Mouse (Mus musculus): ENCODE measurements around the gene Fbxl14.
A peak's percentile ranks its signal among the peaks of the same experiment; 100 is the strongest.

Fbxl14 gene

GRCm38 (mm10) chr6:119470777-119471176 is 8.7 kb upstream of the Fbxl14 start:
- DNase-seq = no peak

GRCm38 (mm10) chr6:119472135-119472534 is 7.3 kb upstream of the Fbxl14 start:
- DNase-seq = peak; percentile 83 to 88

- DNase-seq = no peak
Measured at GRCm38 (mm10) chr6:119472705-119473104, 6.8 kb upstream of the Fbxl14 start.

GRCm38 (mm10) chr6:119473446-119473845 is 6.0 kb upstream of the Fbxl14 start:
- no peak for DNase-seq

- no peak for DNase-seq
Measured at GRCm38 (mm10) chr6:119473992-119474391, 5.5 kb upstream of the Fbxl14 start.

GRCm38 (mm10) chr6:119475988-119476387 is 3.5 kb upstream of the Fbxl14 start:
- DNase-seq = no peak

- DNase-seq = no peak
Measured at GRCm38 (mm10) chr6:119477686-119478310, 1.7 kb upstream of the Fbxl14 start.

GRCm38 (mm10) chr6:119478560-119479342 is 717 bp upstream of the Fbxl14 start:
- DNase-seq = peak; percentile 95

- DNase-seq = peak; percentile 75 to 78
Measured at GRCm38 (mm10) chr6:119479876-119480705, 623 bp downstream of the Fbxl14 start.

- peak; percentile 66 to 67 for DNase-seq
Measured at GRCm38 (mm10) chr6:119480706-119481331, 1.4 kb downstream of the Fbxl14 start.

GRCm38 (mm10) chr6:119481741-119482390 is 2.4 kb downstream of the Fbxl14 start:
- DNase-seq = peak in 1 of 2 experiments; percentile 32

GRCm38 (mm10) chr6:119482958-119483600 is 3.6 kb downstream of the Fbxl14 start:
- DNase-seq = peak; percentile 76 to 79

GRCm38 (mm10) chr6:119485486-119485885 is 6.0 kb downstream of the Fbxl14 start:
- peak; percentile 47 to 68 for DNase-seq

- DNase-seq = no peak
Measured at GRCm38 (mm10) chr6:119486381-119487084, 7.1 kb downstream of the Fbxl14 start.

- DNase-seq = no peak
Measured at GRCm38 (mm10) chr6:119487085-119487458, 7.6 kb downstream of the Fbxl14 start.

- DNase-seq = no peak
Measured at GRCm38 (mm10) chr6:119487619-119488018, 8.2 kb downstream of the Fbxl14 start.

GRCm38 (mm10) chr6:119489765-119490164 is 10.3 kb downstream of the Fbxl14 start:
- DNase-seq = peak; percentile 74 to 82

- peak in 1 of 2 experiments; percentile 29 for DNase-seq
Measured at GRCm38 (mm10) chr6:119490549-119490948, 11.1 kb downstream of the Fbxl14 start.

- DNase-seq = no peak
Measured at GRCm38 (mm10) chr6:119491006-119491405, 11.5 kb downstream of the Fbxl14 start.

- no peak for DNase-seq
Measured at GRCm38 (mm10) chr6:119491997-119492629, 12.6 kb downstream of the Fbxl14 start.

GRCm38 (mm10) chr6:119492630-119493014 is 13.2 kb downstream of the Fbxl14 start:
- no peak for DNase-seq

Data from cerebellum, postnatal 10 days (tissue).